ENCODE assay signal across 11 mouse cellular contexts in genomic region chr10:129549354-129549753, GRCm38 (mm10). TPM values are rescaled to one million over a fixed set of nuclear protein-coding genes. Genes with fewer than 3 reads are reported as not detected.
DNase-seq lines count a peak whose midpoint lies in the region; TF ChIP-seq lines count a peak whose summit lies in the region.
"Had no signal": no experiment of that assay in that cellular context is flagged by ENCODE, and none has a peak within 500 bp of the region (broad histone marks: within the 10 kb centered on the region; RNA-seq: fewer than 3 reads in every experiment).

No protein-coding gene starts in this region.

- H3K27ac ChIP-seq in left cerebral cortex, adult 2 months: no peak overlapping the region

- no peak overlapping the region for H3K4me3 ChIP-seq in left cerebral cortex, adult 2 months

- intact Hi-C loops in left cerebral cortex, adult 2 months (cut with DNase I): loop anchor here (5.0 kb wide), 1 partner anchor 543 kb away; no protein-coding TSS in a partner anchor
- intact Hi-C loops in left cerebral cortex, postnatal 10 days (cut with DNase I): no loop called here
- intact Hi-C loops in left cerebral cortex, postnatal 4 days (cut with DNase I): no loop called here

- peak; percentile 33 for TF ChIP-seq CTCF in left cerebral cortex, adult 2 months (IDR thresholded peaks at IDR 0.05)

- peak; percentile 7 for DNase-seq in adrenal gland, postnatal 10 days
- no peak for DNase-seq in adrenal gland, adult 18-20 months (ENCODE audit: low spot score in 2 of 2)
- peak in 1 of 2 experiments; percentile 10 for DNase-seq in left cerebral cortex, adult 2 months (ENCODE audit: extremely low spot score in 1 of 2, low spot score in 2 of 2)
- no peak for DNase-seq in left cerebral cortex, postnatal 10 days (ENCODE audit: extremely low spot score in 1 of 2, low spot score in 2 of 2)
- peak; percentile 25 for DNase-seq in embryo, embryonic 11 days
- peak; percentile 6 for DNase-seq in left cerebral cortex, postnatal 4 days
- no peak for DNase-seq in thymus, adult 18-20 months
- DNase-seq in lung, postnatal 4 days: no peak
- DNase-seq: adrenal gland, adult 8-10 months; lung, postnatal 36 days had no signal

RNA-seq across cellular contexts. Expression of gene Olfr792, which starts 10.4 kb away (rescaled TPM):
- total RNA-seq in adrenal gland, postnatal 10 days (2021): not detected
- not detected for total RNA-seq in adrenal gland, adult 18-20 months (2021)
- total RNA-seq in left cerebral cortex, adult 2 months (2021): not detected
- not detected for total RNA-seq in left cerebral cortex, postnatal 10 days (2021)
- not detected for total RNA-seq in left cerebral cortex, postnatal 4 days (2021)
- total RNA-seq: adrenal gland, adult 8-10 months; layer of hippocampus, postnatal 36 days had no signal

RNA-seq across cellular contexts. Expression of gene Olfr794, which starts 18.1 kb away (rescaled TPM):
- total RNA-seq in adrenal gland, postnatal 10 days (2021): not detected
- not detected for total RNA-seq in adrenal gland, adult 18-20 months (2021)
- not detected for total RNA-seq in left cerebral cortex, adult 2 months (2021)
- total RNA-seq in left cerebral cortex, postnatal 10 days (2021): not detected
- total RNA-seq in left cerebral cortex, postnatal 4 days (2021): not detected
- total RNA-seq: adrenal gland, adult 8-10 months; layer of hippocampus, postnatal 36 days had no signal

RNA-seq across cellular contexts. Expression of gene Olfr791, which starts 27.8 kb away (rescaled TPM):
- not detected for total RNA-seq in adrenal gland, postnatal 10 days (2021)
- total RNA-seq in adrenal gland, adult 18-20 months (2021): not detected
- not detected for total RNA-seq in left cerebral cortex, adult 2 months (2021)
- not detected for total RNA-seq in left cerebral cortex, postnatal 10 days (2021)
- not detected for total RNA-seq in left cerebral cortex, postnatal 4 days (2021)
- total RNA-seq: adrenal gland, adult 8-10 months; layer of hippocampus, postnatal 36 days had no signal

RNA-seq across cellular contexts. Expression of gene Olfr790, which starts 51.1 kb away (rescaled TPM):
- not detected for total RNA-seq in adrenal gland, postnatal 10 days (2021)
- not detected for total RNA-seq in adrenal gland, adult 18-20 months (2021)
- total RNA-seq in left cerebral cortex, adult 2 months (2021): not detected
- not detected for total RNA-seq in left cerebral cortex, postnatal 10 days (2021)
- not detected for total RNA-seq in left cerebral cortex, postnatal 4 days (2021)
- total RNA-seq: adrenal gland, adult 8-10 months; layer of hippocampus, postnatal 36 days had no signal

Comparison
In these comparisons a context has a peak if more than half of its experiments do, and no peak if none do; other contexts are left out.
1. DNase-seq: peak in adrenal gland, postnatal 10 days (single experiment), embryo, embryonic 11 days (single experiment) and left cerebral cortex, postnatal 4 days (single experiment); none in adrenal gland, adult 18-20 months (0 of 2), left cerebral cortex, postnatal 10 days (0 of 2), thymus, adult 18-20 months (0 of 2) and lung, postnatal 4 days (0 of 2).